Comparison of ENCODE assay signal across 22 mouse cellular contexts in genomic region chr5:113570056-113570717, GRCm38 (mm10).
DNase-seq lines count a peak whose midpoint lies in the region; ATAC-seq and TF ChIP-seq lines count a peak whose summit lies in the region.
"Had no signal": no experiment of that assay in that cellular context is flagged by ENCODE, and none has a peak within 500 bp of the region (broad histone marks: within the 10 kb centered on the region; RNA-seq: fewer than 3 reads in every experiment).

No protein-coding gene starts in this region.

- no peak overlapping the region for H3K4me2 ChIP-seq in liver, embryonic 11.5 days
- H3K4me2 ChIP-seq: heart, embryonic 15.5 days; liver, embryonic 13.5 days; lung, embryonic 14.5 days; midbrain, embryonic 13.5 days; neural tube, embryonic 12.5 days had no signal

- no peaks in the 10 kb centered on the region for H3K27me3 ChIP-seq in liver, embryonic 11.5 days (replicated peaks; ENCODE audit: control insufficient read depth, insufficient read depth, low read length)
- H3K27me3 ChIP-seq: heart, embryonic 15.5 days; liver, embryonic 13.5 days; midbrain, embryonic 13.5 days; neural tube, embryonic 12.5 days had no signal

- H3K36me3 ChIP-seq in liver, embryonic 11.5 days (ENCODE audit: control insufficient read depth, insufficient read depth, low read length) = no peaks in the 10 kb centered on the region
- H3K36me3 ChIP-seq in ES-E14 (ENCODE audit: control insufficient read depth, insufficient read depth, low read length, poor library complexity, severe bottlenecking) = peaks cover 3% of the 10 kb centered on the region; the same call in 1 of the 2 replicates
- H3K36me3 ChIP-seq: heart, embryonic 15.5 days; liver, embryonic 13.5 days; midbrain, embryonic 13.5 days; neural tube, embryonic 12.5 days had no signal

- no peak overlapping the region for H3K9ac ChIP-seq in liver, embryonic 11.5 days (ENCODE audit: low read depth, low read length)
- no peak overlapping the region for H3K9ac ChIP-seq in ES-E14 (ENCODE audit: insufficient read depth, low read depth, low read length, poor library complexity, severe bottlenecking)
- H3K9ac ChIP-seq: heart, embryonic 15.5 days; liver, embryonic 13.5 days; lung, embryonic 14.5 days; midbrain, embryonic 13.5 days; neural tube, embryonic 12.5 days had no signal

- in situ Hi-C loops in ES-E14 (cut with MboI; ENCODE audit: low sequenced_read_pairs in 2 of 2, unreplicated experiment in 2 of 2) = no loop called here

- no peak overlapping the region for H3K4me3 ChIP-seq in liver, embryonic 11.5 days (ENCODE audit: low read depth, low read length)
- no peak overlapping the region for H3K4me3 ChIP-seq in ES-E14 (ENCODE audit: insufficient read depth in 1 of 2, low read depth in 1 of 2, low read length in 2 of 2, poor library complexity in 1 of 2, severe bottlenecking in 1 of 2)
- H3K4me3 ChIP-seq: erythroblast, embryonic 14.5 days; heart, embryonic 15.5 days; liver, embryonic 13.5 days; midbrain, embryonic 13.5 days; neural tube, embryonic 12.5 days had no signal

- no peak overlapping the region for H3K27ac ChIP-seq in liver, embryonic 11.5 days (ENCODE audit: low read depth, low read length)
- no peak overlapping the region for H3K27ac ChIP-seq in ES-E14 (ENCODE audit: insufficient read depth, low read depth, low read length, poor library complexity, severe bottlenecking)
- H3K27ac ChIP-seq: heart, embryonic 15.5 days; liver, embryonic 13.5 days; midbrain, embryonic 13.5 days; neural tube, embryonic 12.5 days had no signal

- H3K4me1 ChIP-seq in liver, embryonic 11.5 days (replicated peaks; ENCODE audit: control insufficient read depth, insufficient read depth, low read length) = no peaks in the 10 kb centered on the region
- H3K4me1 ChIP-seq in ES-E14 (ENCODE audit: control insufficient read depth in 2 of 2, insufficient read depth in 2 of 2, low read length in 2 of 2, poor library complexity in 1 of 2) = peaks cover 2 to 13% of the 10 kb centered on the region in 2 experiments; a peak in 1 of 4 replicates
- H3K4me1 ChIP-seq: heart, embryonic 15.5 days; liver, embryonic 13.5 days; midbrain, embryonic 13.5 days; neural tube, embryonic 12.5 days had no signal

- ATAC-seq in liver, embryonic 11.5 days (replicated peaks; ENCODE audit: low FRiP score) = no peak
- ATAC-seq: CD4-positive, CD25-positive, alpha-beta regulatory T cell, adult 4 months; forebrain, embryonic 16.5 days; inflammation-experienced regulatory T-cells, adult 6 months; midbrain, embryonic 13.5 days had no signal

- WGBS in liver, embryonic 11.5 days = 43% methylated on average over 7 of the region's 7 CpGs

- DNase-seq in liver = peak; percentile 12
- no peak for DNase-seq in liver, embryonic 11.5 days (ENCODE audit: low spot score)
- DNase-seq in ES-E14 (ENCODE audit: low read depth, low spot score) = peak; percentile 83
- peak; percentile 52 for DNase-seq in brain, adult 2 months (ENCODE audit: low read depth, low spot score)
- peak; percentile 51 for DNase-seq in forelimb bud, embryonic 11.5 days (ENCODE audit: low read depth, low spot score)
- no peak for DNase-seq in lung, postnatal 4 days
- DNase-seq in ovary, postnatal 14 days (ENCODE audit: low spot score) = no peak
- DNase-seq: adrenal gland, adult 8-10 months; cerebellum, postnatal 10 days; heart, adult 18-20 months; kidney, adult 8-10 months; kidney, postnatal 25 days; liver, embryonic 13.5 days; lung, embryonic 14.5 days; thymus, postnatal 36 days had no signal

- no peaks in the 10 kb centered on the region for H3K9me3 ChIP-seq in liver, embryonic 11.5 days (ENCODE audit: control insufficient read depth, low read length)
- H3K9me3 ChIP-seq in ES-E14 (ENCODE audit: control insufficient read depth, insufficient read depth, low read depth, low read length) = no peaks in the 10 kb centered on the region
- H3K9me3 ChIP-seq: heart, embryonic 15.5 days; liver, embryonic 13.5 days; midbrain, embryonic 13.5 days; neural tube, embryonic 12.5 days had no signal

TF ChIP-seq in ES-E14, 5 proteins besides CTCF, POLR2A, EP300 and RAD21:
- TF ChIP-seq CHD2 (IDR thresholded peaks at IDR 0.05; ENCODE audit: low read depth, low read length) (no peak), ZNF384 (IDR thresholded peaks at IDR 0.05; ENCODE audit: low read depth, low read length) (no peak), ZC3H11A (IDR thresholded peaks at IDR 0.05; ENCODE audit: borderline replicate concordance, low read depth, low read length) (no peak), HCFC1 (IDR thresholded peaks at IDR 0.05; ENCODE audit: borderline replicate concordance, insufficient read depth, low read length) (no peak), MAFK (IDR thresholded peaks at IDR 0.05; ENCODE audit: insufficient read depth, low read depth, low read length) (no peak)

Comparison
In these comparisons a context has a peak if more than half of its experiments do, and no peak if none do; other contexts are left out.
1. DNase-seq: peak in liver (single experiment), ES-E14 (single experiment), brain, adult 2 months (single experiment) and forelimb bud, embryonic 11.5 days (single experiment); none in liver, embryonic 11.5 days (single experiment), lung, postnatal 4 days (0 of 2) and ovary, postnatal 14 days (single experiment).